Mouse (Mus musculus) midbrain, embryonic 13.5 days (tissue): ENCODE measurements around the gene Zfp956. TPM values are rescaled to one million over a fixed set of nuclear protein-coding genes. Genes with fewer than 3 reads are reported as not detected.

Experiments
- ATAC-seq: fragments of 200-750 bp; cut with Nextera tagmentation; 2 replicates; pipeline ENCODE4 v1.8.0; 2017; ENCODE audit warnings: mild to moderate bottlenecking, moderate TSS enrichment, moderate library complexity
- H3K27ac ChIP-seq: fragments of 300-500 bp; sonication (generic); 2 replicates; pipeline ENCODE4 v1.5.1; 2015; ENCODE audit warnings: inconsistent platforms, mild to moderate bottlenecking, moderate library complexity
- H3K27me3 ChIP-seq: fragments of 300-500 bp; sonication (generic); 2 replicates; pipeline ENCODE4 v1.6.1; 2015; ENCODE audit warnings: mild to moderate bottlenecking, inconsistent platforms
- H3K36me3 ChIP-seq: fragments of 300-500 bp; sonication (generic); 2 replicates; pipeline ENCODE4 v1.6.1; 2015; ENCODE audit warnings: mild to moderate bottlenecking, inconsistent platforms
- H3K4me1 ChIP-seq: fragments of 300-500 bp; sonication (generic); replicated peaks from 2 replicates; pipeline ENCODE4 v1.6.1; 2015; ENCODE audit warnings: inconsistent platforms
- H3K4me2 ChIP-seq: fragments of 300-500 bp; sonication (generic); replicated peaks from 2 replicates; pipeline ENCODE4 v1.6.1; 2015; ENCODE audit warnings: moderate library complexity, mild to moderate bottlenecking, inconsistent platforms
- H3K4me3 ChIP-seq: fragments of 300-500 bp; sonication (generic); replicated peaks from 2 replicates; pipeline ENCODE4 v1.5.1; 2015; ENCODE audit warnings: mild to moderate bottlenecking, inconsistent platforms
- H3K9ac ChIP-seq: fragments of 300-500 bp; sonication (generic); replicated peaks from 2 replicates; pipeline ENCODE4 v1.6.1; 2015; ENCODE audit warnings: mild to moderate bottlenecking, inconsistent platforms
- H3K9me3 ChIP-seq: fragments of 300-500 bp; sonication (generic); 2 replicates; pipeline ENCODE4 v1.6.1; 2016; ENCODE audit warnings: mild to moderate bottlenecking, inconsistent platforms
- WGBS: fragments of 180-500 bp; shearing (Covaris S2); methylation state at CpG from one replicate; pipeline ENCODE4 v1.1.7; 2015; 5-methylcytosine and 5-hydroxymethylcytosine counted together
- polyA plus RNA-seq: library from polyadenylated mRNA; unstranded; fragments of >200 nt; fragmentation: Nextera tagmentation; extraction: Ambion mirVana; gene quantifications from 2 replicates; pipeline ENCODE4 v1.2.1, GENCODE M21; 2015

Zfp956 gene
- polyA plus RNA-seq, 1 experiment from 2014 or later = 14.6 TPM

DNA sequence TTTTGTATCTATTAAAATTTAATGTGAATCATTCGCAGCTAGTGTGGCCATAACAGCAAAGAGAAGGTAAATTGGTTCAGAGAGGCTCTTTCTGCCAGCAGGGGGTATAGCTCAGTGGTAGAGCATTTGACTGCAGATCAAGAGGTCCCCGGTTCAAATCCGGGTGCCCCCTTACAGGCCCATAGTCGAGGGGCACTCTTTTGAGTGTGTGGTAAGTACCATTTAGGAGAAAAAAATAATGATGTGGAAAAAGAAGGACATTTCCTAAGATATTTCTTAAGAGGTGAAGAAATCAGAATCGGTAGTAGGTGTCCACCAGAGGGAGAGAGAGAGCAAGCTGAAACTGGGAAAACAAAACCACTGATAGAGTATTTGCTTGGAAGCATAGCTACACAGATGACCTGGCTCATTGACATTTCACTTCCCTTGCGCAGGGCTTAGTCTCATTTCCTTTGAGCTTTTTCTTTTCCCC is 25.7 kb downstream of the Zfp956 start:
- ATAC-seq = no peak
- H3K4me3 ChIP-seq = no peak overlapping the region
- no peaks in the 10 kb centered on the region for H3K27me3 ChIP-seq
- WGBS = 19% methylated on average over 6 of the region's 6 CpGs
- H3K27ac ChIP-seq = no peak overlapping the region
- no peaks in the 10 kb centered on the region for H3K9me3 ChIP-seq
- no peaks in the 10 kb centered on the region for H3K4me1 ChIP-seq
- H3K9ac ChIP-seq = no peak overlapping the region
- H3K4me2 ChIP-seq = no peak overlapping the region
- no peaks in the 10 kb centered on the region for H3K36me3 ChIP-seq

DNA sequence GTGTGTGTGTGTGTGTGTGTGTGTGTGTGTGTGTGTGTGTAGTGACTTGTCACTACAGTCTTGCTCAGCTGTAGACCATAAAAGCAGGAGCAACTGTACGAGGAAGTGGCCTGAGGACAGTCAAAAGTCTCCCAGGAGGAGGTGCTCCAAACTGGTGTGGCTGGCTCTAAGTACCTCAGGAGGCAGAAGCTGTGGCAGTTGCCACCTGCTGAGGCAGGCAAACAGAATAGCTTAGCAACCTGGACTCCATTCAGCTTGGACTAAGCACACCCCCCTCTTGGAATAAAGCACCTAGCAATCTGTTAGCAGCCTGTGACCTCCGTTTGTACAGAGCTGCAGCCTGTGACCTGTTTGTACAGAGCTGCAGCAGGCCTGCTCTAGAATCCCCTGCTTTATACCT is 30.7 kb downstream of the Zfp956 start:
- WGBS = 8% methylated on average over 2 of the region's 2 CpGs

DNA sequence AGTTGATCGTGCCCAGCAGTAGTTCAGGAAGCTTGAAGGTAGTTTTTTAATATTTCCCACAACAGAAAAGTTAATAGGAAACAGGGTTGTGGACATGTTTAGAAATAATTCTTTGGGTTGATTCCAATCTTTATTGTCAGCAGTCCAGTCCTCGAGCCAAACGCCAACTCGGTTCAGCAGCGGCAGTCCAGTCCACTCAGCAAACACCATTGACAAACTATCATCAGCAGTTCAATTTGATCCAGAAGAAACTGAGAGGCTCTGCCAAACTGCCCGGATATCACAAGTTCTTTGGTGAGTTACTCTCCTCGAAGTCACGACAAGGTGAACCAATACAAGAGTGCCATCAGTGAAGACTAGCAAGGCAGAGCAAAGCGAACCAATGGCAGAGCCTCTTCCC is 42.5 kb downstream of the Zfp956 start:
- 89% methylated on average over 9 of the region's 9 CpGs for WGBS
- Histone ChIP-seq H3K27me3 (no peaks in the 10 kb centered on the region), H3K9ac (no peak overlapping the region), H3K4me3 (no peak overlapping the region), H3K27ac (no peak overlapping the region), H3K4me1 (no peaks in the 10 kb centered on the region), H3K4me2 (no peak overlapping the region), H3K36me3 (no peaks in the 10 kb centered on the region), H3K9me3 (no peaks in the 10 kb centered on the region)
- ATAC-seq = no peak

More for the DNA sequence above, 30.7 kb downstream of the Zfp956 start:
- no peak overlapping the region for H3K27ac ChIP-seq
- H3K9me3 ChIP-seq = no peaks in the 10 kb centered on the region
- no peak overlapping the region for H3K4me2 ChIP-seq
- no peak overlapping the region for H3K4me3 ChIP-seq
- H3K9ac ChIP-seq = no peak overlapping the region
- H3K36me3 ChIP-seq = no peaks in the 10 kb centered on the region
- ATAC-seq = no peak
- no peaks in the 10 kb centered on the region for H3K27me3 ChIP-seq
- H3K4me1 ChIP-seq = no peaks in the 10 kb centered on the region

DNA sequence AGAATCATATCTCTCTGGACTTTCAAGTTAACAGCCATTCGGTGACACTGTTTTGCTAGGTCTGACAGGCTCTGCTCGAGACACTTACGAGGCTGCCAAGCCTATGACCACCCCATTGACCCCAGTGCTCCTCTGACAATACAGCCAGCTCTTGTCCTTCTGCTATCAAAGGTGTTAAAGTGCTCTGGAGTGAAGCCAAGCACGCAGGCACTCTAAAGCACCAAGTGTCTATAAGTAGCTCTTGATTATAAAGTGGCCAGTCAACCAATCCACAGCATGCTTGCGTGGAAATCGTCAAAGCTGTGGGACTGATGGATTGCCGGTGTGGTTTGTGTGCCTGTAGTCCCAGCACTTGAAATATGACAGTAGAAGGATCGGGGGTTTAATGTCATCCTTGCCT is 57.5 kb downstream of the Zfp956 start:
- no peaks in the 10 kb centered on the region for H3K27me3 ChIP-seq
- no peak overlapping the region for H3K4me2 ChIP-seq
- WGBS = 48% methylated on average over 8 of the region's 8 CpGs
- no peak overlapping the region for H3K9ac ChIP-seq
- H3K27ac ChIP-seq = no peak overlapping the region
- H3K9me3 ChIP-seq = no peaks in the 10 kb centered on the region
- no peak overlapping the region for H3K4me3 ChIP-seq
- H3K4me1 ChIP-seq = peaks cover 2% of the 10 kb centered on the region; the same call in 1 of the 2 replicates
- H3K36me3 ChIP-seq = no peaks in the 10 kb centered on the region
- ATAC-seq = no peak

Other genes starting within 250 kb of the Zfp956 start
- 171 and 175 TPM in 2 replicates for gene Pdia4, start 140.0 kb upstream of the Zfp956 start, polyA plus RNA-seq
- 18.3 and 18.8 TPM in 2 replicates for gene Zfp786, start 122.5 kb upstream of the Zfp956 start, polyA plus RNA-seq
- 17.9 and 19.0 TPM in 2 replicates for gene Zfp398, start 117.7 kb upstream of the Zfp956 start, polyA plus RNA-seq
- 20.4 and 25.9 TPM in 2 replicates for gene Zfp282, start 76.2 kb upstream of the Zfp956 start, polyA plus RNA-seq
- gene Zfp212, start 32.9 kb upstream of the Zfp956 start, polyA plus RNA-seq = 21.0 and 22.2 TPM in 2 replicates
- 8.9 and 9.3 TPM in 2 replicates for gene Zfp777, start 95.5 kb downstream of the Zfp956 start, polyA plus RNA-seq
- gene Zfp746, start 133.2 kb downstream of the Zfp956 start, polyA plus RNA-seq = 17.0 and 21.5 TPM in 2 replicates